Mouse (Mus musculus) layer of hippocampus, postnatal 25 days (tissue): ENCODE data around the gene Fbxw8. TPM values are rescaled to one million over a fixed set of nuclear protein-coding genes. Genes with fewer than 3 reads are reported as not detected.

Experiments used
- DNase-seq, 2 experiments: peaks; one replicate each; pipeline ENCODE4 v3.0.0; 2022; ENCODE audit warnings: mixed read lengths in 2 of 2, low spot score in 1 of 2; ENCODE audit errors: extremely low spot score in 1 of 2
- total RNA-seq, 2 experiments: library from RNA; stranded (reverse); gene quantifications; 2 replicates each; pipeline ENCODE4 v1.2.3; 2021

Fbxw8 gene
- 10 to 100 TPM; 35.7 to 39.3 TPM for total RNA-seq

GRCm38 (mm10) chr5:118154839-118155564 is at the start of gene Fbxw8:
Gene Fbxw8 (minus strand): TSS chr5:118155464.
- peak; percentile 78 to 83 for DNase-seq

DNA sequence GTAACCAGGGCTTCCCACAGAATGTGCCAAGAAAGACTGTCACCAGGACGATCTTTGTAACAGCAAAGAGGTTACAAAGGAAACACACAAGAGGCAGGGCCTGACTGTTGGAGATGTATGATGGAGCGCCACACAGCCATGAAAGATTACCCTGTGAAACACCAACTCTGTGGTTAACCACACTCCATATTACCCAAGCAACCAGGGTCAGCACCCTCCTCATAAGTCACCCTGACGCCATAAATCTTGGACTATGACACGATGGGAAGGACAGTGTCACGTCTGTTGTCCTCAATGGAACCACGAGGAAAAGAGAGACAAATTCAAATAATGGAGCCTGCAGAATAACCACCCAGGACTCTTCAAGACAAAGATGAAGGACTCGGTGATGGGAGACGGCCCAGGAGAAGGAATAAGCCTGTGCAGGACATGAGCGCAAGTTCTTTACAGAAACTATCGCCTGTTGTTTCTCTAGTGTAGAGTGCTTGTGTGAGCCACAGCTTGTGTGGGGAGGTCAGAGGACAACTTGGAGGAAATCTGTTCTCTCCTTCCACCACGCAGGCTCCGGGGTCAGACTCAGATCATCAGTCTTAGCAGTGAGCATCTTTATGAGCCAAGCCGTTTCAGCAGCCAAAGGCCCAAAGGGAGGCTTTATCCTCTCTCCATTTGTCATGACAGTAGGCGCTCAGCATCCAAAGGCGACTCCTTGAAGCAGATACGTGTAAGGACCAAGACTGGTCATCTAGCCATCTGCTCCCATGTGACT is 49.6 kb upstream of the Fbxw8 start:
- no peak for DNase-seq

DNA sequence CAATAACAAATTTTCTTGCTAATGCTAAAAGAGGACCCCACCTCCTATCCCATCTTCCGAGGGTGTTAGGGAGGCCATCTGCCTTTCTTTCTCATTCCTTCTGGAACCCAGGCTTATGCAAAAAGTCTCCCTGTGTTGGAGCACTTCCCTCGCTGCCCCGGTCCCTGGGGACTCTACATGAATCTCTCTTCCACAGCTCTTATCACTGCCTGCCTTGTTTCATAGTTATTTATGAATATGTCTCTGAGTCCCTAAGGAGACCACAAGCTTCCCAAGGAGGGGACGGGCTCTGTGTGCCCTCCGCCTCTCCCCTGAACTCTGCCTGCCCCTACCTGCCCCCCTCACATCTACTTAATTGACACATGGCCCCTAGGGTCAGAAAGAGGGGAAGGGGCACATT is 44.4 kb upstream of the Fbxw8 start:
- no peak for DNase-seq

- no peak for DNase-seq
Measured at GRCm38 (mm10) chr5:118197421-118197820, 42.2 kb upstream of the Fbxw8 start.

- no peak for DNase-seq
Measured at GRCm38 (mm10) chr5:118192221-118192620, 37.0 kb upstream of the Fbxw8 start.

GRCm38 (mm10) chr5:118190491-118190890 is 35.2 kb upstream of the Fbxw8 start:
- DNase-seq, result no peak

DNA sequence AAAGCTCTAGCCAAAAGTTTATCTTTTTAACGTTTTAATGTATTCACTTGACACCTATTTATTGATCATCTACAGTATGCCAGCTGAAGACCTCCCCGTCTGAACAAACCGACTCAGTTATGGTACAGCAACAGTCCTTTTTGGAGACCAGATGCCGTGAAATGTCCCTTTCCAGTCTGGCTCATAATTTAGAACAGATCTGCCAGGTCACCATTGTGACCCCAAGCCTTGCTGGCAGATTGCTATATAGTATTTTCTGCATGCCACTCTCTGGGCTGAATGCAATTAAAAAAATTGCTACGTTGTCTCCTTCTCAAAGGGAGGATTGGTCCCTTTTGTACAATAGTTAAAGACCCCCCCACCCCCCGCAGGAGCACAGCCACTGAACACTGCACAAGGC is 33.1 kb upstream of the Fbxw8 start:
- no peak for DNase-seq

- no peak for DNase-seq
Measured at GRCm38 (mm10) chr5:118186903-118187633, 31.8 kb upstream of the Fbxw8 start.

GRCm38 (mm10) chr5:118177640-118178039 is 22.4 kb upstream of the Fbxw8 start:
- no peak for DNase-seq

DNA sequence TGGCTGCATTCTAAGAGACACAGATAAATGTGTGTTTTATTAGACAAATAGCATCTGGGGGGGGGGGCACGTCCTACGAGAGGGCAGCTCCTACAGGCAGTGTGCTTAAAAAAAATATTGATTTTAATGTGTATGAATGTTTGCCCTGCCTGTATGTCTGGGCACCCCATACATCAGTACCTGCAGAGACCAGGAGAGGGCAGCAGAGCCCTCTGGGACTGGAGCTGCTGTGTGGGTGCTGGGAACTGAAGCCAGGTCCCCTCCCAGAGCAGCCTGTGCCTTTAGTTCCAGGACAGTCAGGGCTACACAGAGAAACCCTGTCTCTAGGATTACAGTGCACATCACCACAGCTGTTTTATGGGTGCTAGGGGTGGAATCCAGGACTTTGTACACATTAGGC is 19.9 kb upstream of the Fbxw8 start:
- no peak for DNase-seq

GRCm38 (mm10) chr5:118174310-118175009 is 19.2 kb upstream of the Fbxw8 start:
- DNase-seq, result no peak

DNA sequence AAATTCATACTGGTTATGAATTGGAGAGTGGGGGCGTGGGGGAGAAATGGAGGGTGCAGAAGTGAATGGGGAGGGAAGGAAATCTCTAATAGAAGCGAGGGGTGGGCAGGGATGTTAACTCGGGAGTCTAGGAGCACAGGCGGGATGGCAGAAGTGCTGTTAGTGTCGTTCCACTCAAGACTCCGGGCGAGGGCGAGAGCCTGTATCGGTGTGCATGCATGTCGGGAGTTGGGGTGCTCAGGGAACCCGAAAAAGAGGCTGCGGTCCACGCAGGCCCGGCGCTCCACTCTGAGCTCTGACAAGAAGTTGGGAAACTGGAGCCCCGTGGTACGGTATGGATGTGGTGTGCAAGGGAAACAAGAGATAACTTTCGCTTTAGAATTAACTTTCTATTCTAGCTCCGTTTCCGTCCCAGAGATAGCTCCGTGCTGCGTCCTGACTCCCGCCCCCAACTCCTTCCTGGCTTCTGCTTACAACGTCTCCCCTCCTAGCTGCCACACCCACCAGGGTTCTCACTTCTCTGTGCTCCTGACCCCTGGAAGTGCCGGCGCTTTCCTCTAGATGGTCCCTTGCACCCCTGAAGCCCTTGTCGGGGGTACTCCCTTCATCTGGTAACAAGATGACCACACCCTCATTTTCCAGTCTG is 16.9 kb upstream of the Fbxw8 start:
- DNase-seq, result no peak

DNA sequence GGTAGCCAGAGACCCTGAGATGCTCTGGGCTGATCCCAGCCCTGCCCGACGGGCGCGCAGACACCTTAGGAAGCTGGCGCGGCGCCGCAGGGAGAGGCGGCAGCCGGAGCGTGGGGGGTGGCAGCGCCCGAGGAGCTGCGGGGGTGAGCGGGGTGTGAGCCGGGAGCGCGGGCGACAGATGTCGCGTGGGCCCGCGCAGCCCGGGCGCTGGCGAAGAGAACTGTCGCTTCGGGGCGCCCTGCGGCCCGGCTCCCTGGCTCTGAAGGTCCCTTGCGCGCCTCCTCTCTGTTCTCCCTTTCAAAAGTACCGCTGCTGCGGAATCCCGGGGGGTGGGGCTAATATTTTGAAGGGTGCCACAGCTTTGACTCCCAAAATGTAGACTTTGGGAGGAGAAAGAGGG is 16.4 kb upstream of the Fbxw8 start:
- peak in 1 of 2 experiments; percentile 44 for DNase-seq

DNA sequence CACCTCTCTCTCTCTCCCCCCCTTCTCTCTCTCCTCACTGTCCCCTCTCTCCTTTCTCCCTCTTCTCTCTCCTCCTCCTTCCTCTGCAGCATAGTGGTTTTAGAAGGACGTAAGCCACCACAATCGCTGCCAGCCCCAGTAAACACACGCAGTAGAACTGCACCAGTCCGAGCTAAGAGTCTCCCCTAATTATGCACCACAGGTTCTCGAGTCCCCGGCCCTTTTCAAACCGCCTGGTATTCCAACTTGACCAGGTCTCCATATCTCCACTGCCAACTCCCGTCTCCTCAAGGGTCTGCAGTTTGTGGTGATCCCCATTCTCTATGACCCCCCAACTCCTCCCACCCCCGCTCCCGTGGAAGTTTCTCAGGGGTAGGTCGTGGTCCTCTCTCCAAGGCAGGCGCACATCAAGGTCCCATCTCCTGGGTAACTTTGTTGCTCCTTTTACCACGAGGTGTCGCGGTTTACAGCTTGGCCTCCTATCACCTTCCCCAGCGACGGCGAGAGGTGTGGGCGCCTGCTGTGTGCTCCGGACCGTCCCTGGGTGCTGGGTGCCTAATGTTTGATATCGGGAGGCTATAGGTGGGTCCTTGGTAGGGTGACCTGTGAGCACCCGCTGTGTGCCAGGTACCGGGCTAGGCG is 15.7 kb upstream of the Fbxw8 start:
- DNase-seq, result no peak

GRCm38 (mm10) chr5:118169222-118170221 is 14.3 kb upstream of the Fbxw8 start:
- DNase-seq, result peak; percentile 39

GRCm38 (mm10) chr5:118167561-118167995 is 12.3 kb upstream of the Fbxw8 start:
- peak in 1 of 2 experiments; percentile 33 for DNase-seq

DNA sequence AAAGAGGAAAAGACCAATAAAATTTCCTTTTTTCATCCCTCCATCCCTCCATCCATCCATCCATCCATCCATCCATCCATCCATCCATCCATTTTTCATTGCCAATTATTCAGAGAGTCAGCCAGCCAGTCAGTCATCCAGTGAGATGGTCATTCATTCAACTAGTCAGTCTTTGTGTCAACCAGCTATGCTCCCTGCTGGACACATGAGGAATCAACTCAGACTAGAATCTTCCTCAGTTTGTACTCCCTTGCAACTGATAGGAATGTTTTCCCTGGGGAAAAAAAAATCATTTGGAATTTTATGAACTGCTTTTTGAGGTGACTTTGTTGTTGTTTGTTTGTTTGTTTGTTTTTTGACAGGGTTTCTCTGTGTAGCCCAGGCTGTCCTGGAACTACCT is 10.2 kb upstream of the Fbxw8 start:
- DNase-seq, result no peak

GRCm38 (mm10) chr5:118164581-118164980 is 9.3 kb upstream of the Fbxw8 start, which contains the start of gene Hrk:
Gene Hrk (plus strand): TSS chr5:118164648.
- DNase-seq, result no peak
